Mouse (Mus musculus) MEL (cell line): ENCODE results near the gene Comt.

Experiments
- CTCF ChIP-seq, 3 experiments: IDR thresholded peaks in 2 of 3; conservative IDR thresholded peaks in 1 of 3; 2 replicates each; pipeline ENCODE4 v1.5.1; 2011 to 2012; ENCODE audit warnings: low read length in 3 of 3, low read depth in 2 of 3, mild to moderate bottlenecking in 2 of 3, improper control_type of control experiment in 1 of 3, inconsistent platforms in 1 of 3, mixed read lengths in 1 of 3, moderate library complexity in 1 of 3; ENCODE audit not compliant: control insufficient read depth in 1 of 3, insufficient read depth in 1 of 3, poor library complexity in 1 of 3, severe bottlenecking in 1 of 3
- EP300 ChIP-seq, 2 experiments: IDR thresholded peaks; 2 replicates each; pipeline ENCODE4 v1.6.1; 2011; ENCODE audit warnings: improper control_type of control experiment in 2 of 2, low read length in 2 of 2, low read depth in 1 of 2, mild to moderate bottlenecking in 1 of 2
- GABPA ChIP-seq: IDR thresholded peaks from 2 replicates; pipeline ENCODE4 v1.6.1; 2012; ENCODE audit warnings: low read depth, mild to moderate bottlenecking, inconsistent platforms, low read length, improper control_type of control experiment, moderate library complexity
- GATA1 ChIP-seq: IDR thresholded peaks from 2 replicates; pipeline ENCODE4 v1.6.1; 2011; ENCODE audit warnings: low read depth, low read length, improper control_type of control experiment
- NRF1 ChIP-seq: IDR thresholded peaks from 2 replicates; pipeline ENCODE4 v1.6.1; 2014; ENCODE audit warnings: low read depth, mild to moderate bottlenecking, inconsistent platforms, low read length, improper control_type of control experiment, moderate library complexity; ENCODE audit not compliant: poor library complexity, insufficient read depth, severe bottlenecking
- RAD21 ChIP-seq: IDR thresholded peaks from 2 replicates; pipeline ENCODE4 v1.6.1; 2011; ENCODE audit warnings: mild to moderate bottlenecking, low read depth, low read length, improper control_type of control experiment
- RCOR1 ChIP-seq: IDR thresholded peaks from 2 replicates; pipeline ENCODE4 v1.6.1; 2012; ENCODE audit warnings: low read depth, mild to moderate bottlenecking, inconsistent platforms, low read length, improper control_type of control experiment
- SMC3 ChIP-seq: IDR thresholded peaks from 2 replicates; pipeline ENCODE4 v1.6.1; 2011; ENCODE audit warnings: low read depth, low read length, improper control_type of control experiment
- UBTF ChIP-seq: IDR thresholded peaks from 2 replicates; pipeline ENCODE4 v1.6.1; 2012; ENCODE audit warnings: low read depth, mild to moderate bottlenecking, inconsistent platforms, low read length, improper control_type of control experiment, moderate library complexity, borderline replicate concordance; ENCODE audit not compliant: insufficient read depth
- ZC3H11A ChIP-seq: IDR thresholded peaks from 2 replicates; pipeline ENCODE4 v1.6.1; 2012; ENCODE audit warnings: low read depth, mild to moderate bottlenecking, inconsistent platforms, low read length, improper control_type of control experiment
- ZMIZ1 ChIP-seq: IDR thresholded peaks from 2 replicates; pipeline ENCODE4 v1.6.1; 2012; ENCODE audit warnings: low read depth, mild to moderate bottlenecking, inconsistent platforms, low read length, improper control_type of control experiment, moderate library complexity

- no peak for TF ChIP-seq CTCF (IDR thresholded peaks at IDR 0.05 in 2 of 3, conservative IDR thresholded peaks at IDR 0.05 in 1 of 3; ENCODE audit: control insufficient read depth in 1 of 3, insufficient read depth in 1 of 3, low read depth in 2 of 3, low read length in 3 of 3, poor library complexity in 1 of 3, severe bottlenecking in 1 of 3)
- TF ChIP-seq RCOR1 = no peak
- TF ChIP-seq GATA1 = no peak
- no peak for TF ChIP-seq RAD21
- TF ChIP-seq EP300 (IDR thresholded peaks at IDR 0.05; ENCODE audit: low read depth in 1 of 2, low read length in 2 of 2) = no peak
- no peak for TF ChIP-seq NRF1
- no peak for TF ChIP-seq SMC3
- TF ChIP-seq UBTF = no peak
- no peak for TF ChIP-seq GABPA
- no peak for TF ChIP-seq ZC3H11A
- no peak for TF ChIP-seq ZMIZ1
These were observed 36.3 kb downstream of the Comt start for GRCm38 (mm10) chr16:18390399-18390798.
